Mouse (Mus musculus): Measurements from ENCODE around the gene Ccnc.

The Ccnc gene

DNA sequence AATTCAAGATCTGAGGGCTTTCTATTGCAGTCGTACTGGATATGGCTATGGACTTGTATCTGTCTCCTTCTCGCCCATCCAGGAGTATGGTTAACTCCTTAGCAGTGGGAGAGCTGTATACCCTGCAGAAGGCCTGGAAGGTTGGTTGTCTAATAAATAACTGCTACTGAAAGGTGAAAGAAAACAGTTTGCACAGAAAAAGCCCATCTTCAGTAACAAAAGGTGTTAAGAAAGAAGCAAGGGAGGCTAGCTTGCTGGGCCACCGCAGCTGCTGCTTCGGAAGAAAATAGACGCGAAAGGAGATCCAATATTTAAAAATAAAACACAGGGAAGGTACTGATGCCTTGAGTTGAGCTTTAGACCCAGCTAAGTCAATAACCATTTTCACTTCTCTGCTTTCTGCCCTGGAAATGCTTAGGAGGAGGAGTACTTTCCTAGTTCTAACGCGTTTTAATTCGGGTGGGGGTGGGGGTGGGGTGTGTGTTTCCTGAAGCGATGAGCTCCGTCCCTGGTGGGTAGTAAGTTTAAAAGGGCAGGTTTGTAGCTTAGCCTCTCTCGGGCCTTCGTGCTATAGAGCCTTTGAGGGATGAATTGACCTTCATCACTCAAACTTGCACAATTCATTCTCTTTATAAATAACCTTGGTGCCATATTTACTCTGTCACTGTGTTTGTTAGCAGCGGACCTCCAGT is 38.8 kb downstream of the Ccnc start:
- no peaks in the 10 kb centered on the region for H3K36me3 ChIP-seq (ENCODE audit: control insufficient read depth, insufficient read depth, low read length, poor library complexity, severe bottlenecking)
- DNase-seq (ENCODE audit: low read depth, low spot score), result peak; percentile 12
- H3K27me3 ChIP-seq (ENCODE audit: control insufficient read depth, insufficient read depth, low read length, poor library complexity, severe bottlenecking), result no peaks in the 10 kb centered on the region

DNA sequence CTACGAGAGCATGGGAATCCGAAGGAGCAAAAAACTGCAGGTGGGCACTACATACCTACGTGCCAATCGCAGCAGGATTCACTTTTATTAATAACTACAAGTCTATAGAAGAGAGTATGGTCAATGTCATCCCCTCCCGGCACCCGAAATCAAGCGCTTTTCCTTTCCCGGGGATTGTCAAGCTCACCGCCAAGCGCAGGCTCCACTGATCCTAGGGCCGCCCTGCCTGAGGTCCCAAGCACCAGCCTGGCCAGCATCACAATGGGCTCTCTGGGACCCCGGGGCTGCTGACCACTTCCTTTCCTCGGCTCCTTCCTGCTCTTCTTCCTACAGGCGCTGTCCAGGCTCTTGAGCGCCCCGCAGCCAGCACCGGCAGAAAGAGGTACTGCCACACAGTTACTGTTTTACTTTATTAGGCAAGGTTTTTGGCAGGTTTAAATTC is 39.4 kb downstream of the Ccnc start, which contains the start of the genes Usp45 and Tstd3:
Gene Usp45 (plus strand): TSS at position 294 of the 442 bp plus-strand sequence.
Gene Tstd3 (minus strand): TSS at position 350 of the 442 bp plus-strand sequence.
- H3K36me3 ChIP-seq (ENCODE audit: control insufficient read depth, insufficient read depth, low read length, poor library complexity, severe bottlenecking), result no peaks in the 10 kb centered on the region
- H3K27me3 ChIP-seq (ENCODE audit: control insufficient read depth, insufficient read depth, low read length, poor library complexity, severe bottlenecking), result no peaks in the 10 kb centered on the region
- DNase-seq (ENCODE audit: low read depth, low spot score), result peak; percentile 80

DNA sequence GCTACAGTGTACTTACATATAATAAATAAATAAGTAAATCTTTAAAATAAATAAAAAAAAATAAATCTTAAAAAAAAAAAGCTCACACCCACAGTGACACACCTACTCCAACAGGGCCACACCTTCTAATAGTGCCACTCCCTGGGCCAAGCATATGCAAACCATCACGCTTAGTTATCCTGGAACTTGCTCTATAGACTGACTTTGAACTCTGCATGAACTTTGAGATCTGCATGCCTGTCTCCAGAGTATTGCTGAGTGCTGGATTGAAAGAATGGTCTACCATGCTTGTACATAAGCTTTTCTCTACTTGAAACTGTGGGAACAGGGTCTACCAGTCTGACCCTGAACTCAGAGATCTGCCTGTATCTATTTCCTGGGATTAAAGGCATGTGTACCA is 43.6 kb downstream of the Ccnc start:
- DNase-seq (ENCODE audit: low read depth, low spot score), result no peak
- Histone ChIP-seq H3K36me3 (ENCODE audit: control insufficient read depth, insufficient read depth, low read length, poor library complexity, severe bottlenecking) (no peaks in the 10 kb centered on the region), H3K27me3 (ENCODE audit: control insufficient read depth, insufficient read depth, low read length, poor library complexity, severe bottlenecking) (no peaks in the 10 kb centered on the region)

DNA sequence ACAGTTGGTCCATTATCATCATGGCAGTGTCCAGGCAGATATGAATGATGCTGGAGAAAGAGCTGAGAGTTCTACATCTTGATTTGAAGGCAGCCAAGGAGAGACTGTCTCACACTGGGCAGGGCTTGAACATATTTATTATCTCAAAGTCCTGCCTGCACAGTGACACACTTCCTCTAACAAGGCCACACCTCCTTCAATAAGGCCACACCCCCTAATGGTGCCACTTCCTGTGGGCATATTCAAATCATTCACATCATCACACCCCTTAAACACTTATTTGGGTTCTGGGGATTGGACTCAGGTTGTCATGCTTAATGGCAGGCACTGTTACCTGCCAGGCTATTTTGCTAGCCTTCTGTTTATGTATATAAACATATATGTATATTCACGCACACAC is 44.8 kb downstream of the Ccnc start:
- H3K36me3 ChIP-seq (ENCODE audit: control insufficient read depth, insufficient read depth, low read length, poor library complexity, severe bottlenecking), result no peaks in the 10 kb centered on the region
- H3K27me3 ChIP-seq (ENCODE audit: control insufficient read depth, insufficient read depth, low read length, poor library complexity, severe bottlenecking), result no peaks in the 10 kb centered on the region
- DNase-seq (ENCODE audit: low read depth, low spot score), result peak; percentile 43

DNA sequence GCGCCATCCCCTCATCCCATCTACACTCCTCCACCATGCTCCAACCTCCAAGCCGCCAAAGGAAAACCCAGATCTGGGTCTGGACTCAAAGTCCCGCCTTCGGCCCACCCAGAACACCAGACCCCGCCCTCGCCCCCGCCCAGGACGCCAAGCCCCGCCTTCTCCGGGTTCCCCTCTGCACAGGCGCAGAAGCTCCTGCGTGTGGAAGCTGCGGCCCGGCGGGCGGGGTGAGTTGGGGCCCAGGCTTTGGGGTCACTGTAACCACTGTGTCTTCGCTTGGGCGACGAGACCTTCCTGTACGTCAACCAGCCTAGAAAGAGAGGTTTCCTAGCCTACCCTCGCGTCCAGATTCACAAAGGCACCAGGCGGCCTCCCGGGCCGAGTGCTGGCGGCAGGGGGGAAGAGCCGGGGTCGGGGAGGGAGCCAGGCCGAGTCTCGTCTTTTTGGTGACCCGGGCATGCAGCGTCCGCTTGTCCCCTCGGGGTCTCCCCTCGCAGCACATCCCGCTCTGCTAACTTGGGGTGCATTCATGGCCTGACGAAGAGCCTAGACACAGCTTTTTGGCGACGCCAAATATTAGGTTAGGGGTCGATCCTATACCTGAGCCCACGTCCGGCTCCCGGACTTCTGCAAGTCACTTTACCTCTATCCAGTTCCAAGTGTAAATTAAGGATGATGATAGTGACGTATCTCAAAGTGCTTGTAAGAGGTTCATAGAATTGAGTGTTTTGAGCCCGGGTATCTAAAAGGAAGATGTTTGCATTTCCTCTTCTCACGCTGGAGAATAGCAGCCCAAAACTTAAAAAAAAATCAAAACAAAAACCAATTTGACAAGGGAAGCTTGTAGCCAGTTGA is 48.8 kb downstream of the Ccnc start:
- peak; percentile 92 for DNase-seq (ENCODE audit: low read depth, low spot score)
- H3K27me3 ChIP-seq (ENCODE audit: control insufficient read depth, insufficient read depth, low read length, poor library complexity, severe bottlenecking), result no peaks in the 10 kb centered on the region
- no peaks in the 10 kb centered on the region for H3K36me3 ChIP-seq (ENCODE audit: control insufficient read depth, insufficient read depth, low read length, poor library complexity, severe bottlenecking)

DNA sequence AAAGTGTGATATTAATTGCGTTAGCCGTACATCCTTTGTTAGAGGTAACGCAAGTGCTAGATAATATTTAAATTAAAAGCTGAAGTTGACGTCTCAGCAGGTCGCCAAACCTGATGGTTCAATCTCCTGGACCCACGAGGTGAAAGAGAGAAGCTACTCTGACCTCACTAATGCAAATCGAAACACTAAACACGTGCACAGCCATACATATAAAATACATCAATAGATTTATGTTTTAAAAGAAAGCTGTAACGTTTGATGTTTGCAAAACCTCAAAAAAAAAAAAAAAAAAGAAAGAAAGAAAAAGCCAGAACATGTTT is 49.4 kb downstream of the Ccnc start:
- peak; percentile 75 for DNase-seq (ENCODE audit: low read depth, low spot score)
- Histone ChIP-seq H3K36me3 (ENCODE audit: control insufficient read depth, insufficient read depth, low read length, poor library complexity, severe bottlenecking) (0 out of 2 replicates have a peak, but pooled peaks cover under 1% of the 10 kb centered on the region), H3K27me3 (ENCODE audit: control insufficient read depth, insufficient read depth, low read length, poor library complexity, severe bottlenecking) (no peaks in the 10 kb centered on the region)

DNA sequence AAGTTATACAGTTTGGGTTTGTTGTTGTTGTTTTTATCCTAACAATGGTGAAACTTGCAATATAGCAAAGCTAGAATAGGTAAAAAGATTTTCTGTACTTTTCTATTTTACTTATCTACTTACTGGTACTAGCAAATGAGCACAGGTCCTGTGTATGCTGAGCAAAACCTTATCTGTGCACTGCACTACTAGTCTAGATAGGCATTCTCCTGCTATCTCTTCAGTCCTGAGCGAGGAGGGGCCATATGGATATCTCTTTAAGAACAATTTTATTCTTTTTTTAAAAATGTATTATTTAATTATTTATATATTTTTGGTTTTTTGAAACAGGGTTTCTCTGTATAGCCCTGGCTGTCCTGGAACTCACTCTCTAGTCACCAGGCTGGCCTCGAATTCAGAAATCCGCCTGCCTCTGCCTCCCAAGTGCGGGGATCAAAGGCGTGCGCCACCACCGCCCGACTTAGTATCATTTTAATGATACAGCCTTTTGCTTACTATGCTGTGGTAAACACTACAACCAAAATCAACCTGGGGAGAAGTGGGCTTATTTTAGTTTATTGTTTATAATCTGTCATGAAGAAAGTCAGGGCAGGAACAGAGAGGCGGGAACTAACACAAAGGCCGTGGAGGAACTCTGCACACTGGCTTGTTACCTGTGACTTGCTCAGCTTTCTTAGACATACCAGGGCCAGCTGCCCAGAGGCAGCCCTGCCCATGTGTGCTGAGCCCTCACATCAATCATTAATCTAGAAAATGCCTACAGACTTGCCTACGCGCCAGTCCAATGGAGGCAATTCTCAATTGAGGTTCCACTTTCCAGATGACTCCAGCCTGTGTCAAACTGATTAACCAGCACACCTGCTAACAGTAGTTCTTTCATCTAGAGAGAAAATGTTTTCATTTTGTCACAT is 53.6 kb downstream of the Ccnc start:
- peaks cover 5% of the 10 kb centered on the region for H3K36me3 ChIP-seq (ENCODE audit: control insufficient read depth, insufficient read depth, low read length, poor library complexity, severe bottlenecking)
- DNase-seq (ENCODE audit: low read depth, low spot score), result no peak
- H3K27me3 ChIP-seq (ENCODE audit: control insufficient read depth, insufficient read depth, low read length, poor library complexity, severe bottlenecking), result no peaks in the 10 kb centered on the region

DNA sequence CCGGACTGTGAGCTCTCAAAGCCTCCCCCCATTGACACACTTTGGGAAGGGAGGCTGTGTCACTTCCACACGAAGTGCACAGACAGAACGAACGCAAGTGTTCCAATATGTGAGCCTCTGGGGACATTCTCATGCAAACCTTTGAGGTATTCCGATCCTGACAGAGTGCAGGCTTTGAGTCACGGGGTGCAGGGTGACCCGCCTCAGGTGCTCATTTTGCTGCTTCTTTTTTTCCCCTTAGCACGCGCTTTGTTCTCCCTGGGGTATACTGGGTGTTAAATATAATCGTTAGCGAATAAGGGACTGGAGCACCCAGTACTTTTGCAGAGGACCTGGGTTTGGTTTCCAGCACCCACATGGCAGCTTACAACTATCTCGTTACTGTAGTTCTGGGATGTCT is 58.8 kb downstream of the Ccnc start:
- peaks cover 8% of the 10 kb centered on the region for H3K36me3 ChIP-seq (ENCODE audit: control insufficient read depth, insufficient read depth, low read length, poor library complexity, severe bottlenecking)
- DNase-seq (ENCODE audit: low read depth, low spot score), result no peak
- no peaks in the 10 kb centered on the region for H3K27me3 ChIP-seq (ENCODE audit: control insufficient read depth, insufficient read depth, low read length, poor library complexity, severe bottlenecking)

DNA sequence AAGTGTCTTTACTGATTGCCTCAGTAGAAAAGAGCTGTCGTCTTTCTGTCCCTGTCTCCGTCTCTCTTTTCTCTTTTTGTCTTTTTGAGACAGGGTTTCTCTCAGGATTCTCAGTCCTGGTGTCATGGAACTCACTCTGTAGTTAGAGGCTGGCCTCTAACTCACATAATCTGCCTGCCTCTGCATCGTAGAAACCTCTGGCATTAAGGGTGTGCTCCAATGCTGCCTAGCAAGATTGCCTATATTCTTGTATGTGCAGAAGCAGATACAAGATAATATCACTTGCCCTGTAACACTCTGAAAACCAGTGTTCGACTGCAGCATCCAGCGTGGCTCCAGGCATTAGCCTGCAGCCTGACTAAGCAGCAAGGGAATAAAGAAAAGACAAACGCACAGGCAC is 61.4 kb downstream of the Ccnc start:
- no peak for DNase-seq (ENCODE audit: low read depth, low spot score)
- no peaks in the 10 kb centered on the region for H3K27me3 ChIP-seq (ENCODE audit: control insufficient read depth, insufficient read depth, low read length, poor library complexity, severe bottlenecking)
- H3K36me3 ChIP-seq (ENCODE audit: control insufficient read depth, insufficient read depth, low read length, poor library complexity, severe bottlenecking), result peaks cover 7% of the 10 kb centered on the region

DNA sequence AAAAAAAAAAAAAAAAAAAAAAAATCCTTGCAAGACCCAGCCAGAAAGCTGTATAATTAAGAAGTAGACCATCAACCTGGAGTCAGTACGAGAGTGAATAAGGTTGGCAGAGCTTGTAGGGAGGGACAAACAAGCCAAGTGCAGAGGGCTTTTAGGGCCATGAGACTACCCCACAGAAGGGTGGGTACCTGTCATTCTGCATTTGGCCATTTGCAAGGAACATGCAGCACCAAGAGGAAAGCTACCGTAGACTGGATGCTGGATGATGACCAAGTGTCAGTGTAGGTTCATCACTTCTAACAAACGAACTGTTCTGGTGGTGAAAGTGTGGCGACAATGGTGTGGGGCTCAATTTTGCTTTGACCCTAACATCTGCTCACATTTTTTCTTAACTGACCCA is 62.3 kb downstream of the Ccnc start:
- Histone ChIP-seq H3K36me3 (ENCODE audit: control insufficient read depth, insufficient read depth, low read length, poor library complexity, severe bottlenecking) (peaks cover 5% of the 10 kb centered on the region), H3K27me3 (ENCODE audit: control insufficient read depth, insufficient read depth, low read length, poor library complexity, severe bottlenecking) (no peaks in the 10 kb centered on the region)
- no peak for DNase-seq (ENCODE audit: low read depth, low spot score)

DNA sequence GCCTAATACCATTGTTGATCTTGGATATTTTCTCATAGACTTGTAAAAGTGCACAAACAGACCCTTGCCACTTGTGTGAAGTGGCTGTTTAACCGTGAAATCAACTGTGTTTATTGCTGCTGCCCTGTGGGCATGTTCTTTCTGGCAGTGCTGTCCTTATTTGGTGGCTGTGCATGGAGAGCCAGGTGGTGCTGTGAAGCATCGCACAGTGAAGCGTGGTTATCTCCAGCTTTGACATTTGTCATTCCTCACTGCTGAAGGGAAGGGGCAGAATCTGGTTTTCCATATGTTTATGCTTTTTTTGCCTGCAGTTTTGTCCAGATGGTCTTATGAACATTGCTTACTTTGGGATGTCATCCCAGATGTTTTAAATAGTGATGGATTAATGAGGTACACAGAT is 66.1 kb downstream of the Ccnc start:
- no peak for DNase-seq (ENCODE audit: low read depth, low spot score)
- Histone ChIP-seq H3K27me3 (ENCODE audit: control insufficient read depth, insufficient read depth, low read length, poor library complexity, severe bottlenecking) (no peaks in the 10 kb centered on the region), H3K36me3 (ENCODE audit: control insufficient read depth, insufficient read depth, low read length, poor library complexity, severe bottlenecking) (peaks cover 12% of the 10 kb centered on the region; the same call in 1 of the 2 replicates)

DNA sequence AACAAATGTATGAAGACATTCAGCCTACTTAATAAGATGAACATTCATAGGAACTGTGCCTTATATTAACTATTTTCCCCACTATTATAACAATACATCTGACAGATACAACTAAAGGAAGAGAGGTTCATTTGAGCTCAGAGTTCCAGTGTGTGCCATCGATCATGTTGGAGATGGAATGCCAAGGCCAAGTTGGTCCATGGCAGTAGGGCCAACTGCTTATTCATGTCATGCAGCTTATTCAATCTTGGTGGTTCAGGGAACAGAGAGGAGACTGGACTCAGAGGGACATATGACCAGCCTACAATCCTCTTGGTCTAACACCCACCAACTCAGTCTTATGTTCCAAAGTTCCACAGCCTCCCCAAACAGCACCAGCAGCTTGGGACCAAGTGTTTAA is 73.5 kb downstream of the Ccnc start:
- DNase-seq (ENCODE audit: low read depth, low spot score), result no peak
- Histone ChIP-seq H3K36me3 (ENCODE audit: control insufficient read depth, insufficient read depth, low read length, poor library complexity, severe bottlenecking) (peaks cover 23% of the 10 kb centered on the region), H3K27me3 (ENCODE audit: control insufficient read depth, insufficient read depth, low read length, poor library complexity, severe bottlenecking) (no peaks in the 10 kb centered on the region)

DNA sequence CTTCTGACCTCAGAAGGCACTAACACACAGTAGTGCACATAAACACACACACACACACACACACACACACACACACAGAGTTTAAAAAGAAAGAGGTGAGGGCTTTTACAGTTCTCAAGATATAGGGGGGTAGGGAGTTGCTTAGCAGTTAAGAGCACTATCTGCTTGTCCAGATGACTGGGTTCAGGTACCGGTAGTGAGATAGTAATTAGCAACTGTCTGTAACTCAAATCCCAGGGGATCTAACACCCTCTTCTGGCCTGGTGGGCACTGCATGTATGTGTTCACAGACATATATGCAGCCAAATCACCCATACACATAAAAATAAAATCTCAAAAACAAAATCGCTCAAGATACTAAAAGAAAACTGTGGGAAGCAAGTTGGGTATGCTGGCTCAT is 74.1 kb downstream of the Ccnc start:
- Histone ChIP-seq H3K36me3 (ENCODE audit: control insufficient read depth, insufficient read depth, low read length, poor library complexity, severe bottlenecking) (peaks cover 20% of the 10 kb centered on the region), H3K27me3 (ENCODE audit: control insufficient read depth, insufficient read depth, low read length, poor library complexity, severe bottlenecking) (no peaks in the 10 kb centered on the region)
- no peak for DNase-seq (ENCODE audit: low read depth, low spot score)

DNA sequence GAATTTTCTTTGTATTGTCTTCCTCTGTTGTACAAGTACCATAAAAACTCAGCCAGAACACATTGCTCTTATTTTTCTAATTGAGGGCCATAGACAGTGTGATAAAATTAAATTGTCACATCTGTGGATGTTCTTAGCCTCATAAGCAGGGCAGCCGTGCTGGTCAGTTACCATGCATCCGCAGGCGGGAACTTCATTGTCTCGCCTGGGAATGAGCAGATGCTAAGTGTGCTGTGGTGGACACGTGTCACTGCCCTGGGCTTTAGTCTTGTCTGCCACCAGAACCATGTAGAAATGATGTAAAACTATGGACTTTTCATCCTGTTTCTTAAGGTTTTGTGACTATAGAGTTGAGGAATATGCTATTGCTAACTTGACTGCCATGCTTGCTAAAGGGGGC is 79.7 kb downstream of the Ccnc start:
- DNase-seq (ENCODE audit: low read depth, low spot score), result no peak
- H3K27me3 ChIP-seq (ENCODE audit: control insufficient read depth, insufficient read depth, low read length, poor library complexity, severe bottlenecking), result no peaks in the 10 kb centered on the region
- peaks cover 10% of the 10 kb centered on the region for H3K36me3 ChIP-seq (ENCODE audit: control insufficient read depth, insufficient read depth, low read length, poor library complexity, severe bottlenecking)

All from splenic B cell, adult 2 months (primary cell).